Mouse (Mus musculus) E14TG2a.4 (cell line): Measurements from ENCODE around the gene Smarcc1.

Source experiments
- CTCF ChIP-seq: conservative IDR thresholded peaks from 2 replicates; pipeline ENCODE4 v1.5.1; 2014; ENCODE audit warnings: low read length
- NANOG ChIP-seq: IDR thresholded peaks from 2 replicates; pipeline ENCODE4 v1.6.1; 2014; ENCODE audit warnings: borderline replicate concordance, low read length, mixed read lengths
- POU5F1 ChIP-seq: IDR thresholded peaks from 2 replicates; pipeline ENCODE4 v1.6.1; 2014; ENCODE audit warnings: low read length, borderline replicate concordance

DNA sequence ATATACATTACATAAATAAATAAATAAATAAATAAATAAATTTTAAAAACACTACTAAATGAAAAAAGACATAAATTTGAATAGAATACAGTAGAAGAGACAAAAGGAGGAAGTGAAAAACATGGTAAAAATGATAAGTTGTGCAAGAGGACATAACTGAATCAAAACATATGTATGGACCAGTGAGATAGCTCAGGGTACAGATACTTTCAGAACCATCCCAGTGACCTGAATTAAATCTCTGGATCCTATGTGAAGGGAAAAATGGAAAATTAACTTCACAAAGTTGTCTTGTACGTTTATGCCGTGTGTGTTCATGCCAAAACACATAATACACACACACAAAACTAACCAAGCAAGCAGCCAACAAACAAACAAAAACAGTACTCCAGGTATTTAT, 5.8 kb downstream of the Smarcc1 start:
- TF ChIP-seq CTCF, result no peak
- TF ChIP-seq POU5F1, result no peak
- no peak for TF ChIP-seq NANOG
